Mouse (Mus musculus): ENCODE results near the gene Ccdc154.
"Not testable (repeated sequence)": the region's sequence is repeated elsewhere in the genome, so short reads cannot be mapped to it uniquely, and the experiment has no call there.

The Ccdc154 gene

DNA sequence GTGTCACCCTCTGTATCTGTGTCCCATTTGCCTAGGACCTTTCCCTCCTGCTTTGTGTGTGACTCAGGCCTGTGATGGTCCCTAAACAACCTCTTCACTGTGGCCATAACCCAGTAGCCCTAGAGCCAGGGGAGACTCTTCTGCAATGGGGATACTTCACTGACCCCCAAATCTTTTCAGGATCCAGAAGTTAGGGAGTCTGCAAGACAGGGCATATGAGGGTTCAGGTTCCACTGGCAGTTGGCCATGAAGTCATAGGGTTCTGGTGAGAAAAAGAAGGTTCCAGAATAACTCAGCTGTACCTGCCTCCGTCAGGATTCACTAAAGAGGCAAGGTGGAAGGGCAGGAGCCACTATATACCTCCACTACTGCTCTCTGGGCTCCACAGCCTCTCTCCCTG lies at the start of gene Ccdc154:
Gene Ccdc154, plus strand, starts transcription at position 301 of the 400 bp plus-strand sequence.
- in situ Hi-C loops (cut with MboI): no loop called here

DNA sequence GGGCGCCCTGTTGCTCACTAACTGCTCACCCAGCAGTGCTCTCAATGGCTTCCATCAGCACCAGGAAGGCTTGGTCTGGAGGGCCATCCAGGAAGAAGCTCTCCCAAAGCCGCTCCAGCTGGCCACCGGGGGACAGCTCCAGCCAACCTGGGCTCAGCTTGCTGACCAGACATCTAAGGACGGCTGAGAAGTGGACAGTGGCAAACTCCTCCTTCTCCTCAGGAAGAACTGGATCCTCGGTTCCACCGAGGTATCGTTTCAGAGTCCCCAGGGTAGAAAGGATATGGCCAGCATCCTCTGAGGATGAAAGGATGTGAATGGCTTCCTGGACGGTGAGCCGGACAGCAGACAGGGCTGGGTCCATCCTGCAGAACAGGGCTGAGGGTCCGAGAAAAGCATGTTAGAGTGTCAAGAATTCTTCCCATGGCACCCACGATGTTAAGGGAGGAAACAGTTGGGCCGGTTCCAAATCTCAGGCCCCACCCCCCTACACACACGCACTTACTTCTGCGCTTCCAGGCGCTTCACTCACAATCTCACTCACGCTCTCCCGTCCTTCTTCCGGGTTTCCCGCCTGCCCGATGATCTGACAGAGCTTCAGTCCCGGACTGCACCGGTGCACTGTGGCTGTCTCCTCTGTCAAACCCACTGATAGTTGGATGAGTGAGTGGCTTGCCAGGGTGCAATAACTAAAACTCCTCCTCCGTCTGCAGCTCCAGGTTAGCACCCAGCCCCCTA lies 47.2 kb upstream of the Ccdc154 start:
- in situ Hi-C loops (cut with MboI): no loop called here

DNA sequence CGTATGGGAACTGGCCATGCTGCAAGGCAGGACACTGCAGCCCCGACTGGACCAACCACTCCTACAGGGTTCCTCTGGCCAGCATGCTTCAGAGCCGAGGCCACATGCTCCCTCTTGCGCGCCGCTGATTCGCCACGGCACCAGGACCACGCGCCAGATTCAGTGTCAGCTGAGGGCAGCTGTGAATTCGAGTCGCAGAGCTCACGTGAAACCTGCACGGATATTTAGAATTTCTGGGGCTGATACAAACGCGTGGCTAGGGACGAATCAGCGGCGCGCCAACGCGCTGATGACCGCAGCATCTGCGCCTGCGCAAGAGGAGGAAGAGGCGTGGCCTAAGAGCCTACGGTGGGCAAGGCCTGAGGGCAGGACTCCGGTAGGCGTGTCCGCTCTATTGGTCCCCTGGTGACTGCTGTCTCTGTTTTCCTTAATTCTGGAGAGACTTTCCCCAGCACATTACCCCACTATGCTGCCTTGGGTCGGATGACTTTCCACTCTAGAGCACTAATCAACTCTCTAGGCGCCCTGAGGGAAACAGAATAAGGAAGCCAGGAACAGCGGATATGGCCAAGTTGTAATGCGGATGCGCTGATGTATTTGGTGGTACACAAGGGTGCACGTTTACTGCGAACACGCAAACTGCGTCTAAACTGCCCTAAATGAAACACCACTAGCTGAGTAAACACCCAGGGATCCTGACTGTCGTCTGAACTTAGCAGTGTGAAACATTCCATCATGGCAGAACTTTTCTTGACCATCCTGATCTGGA lies 46.4 kb upstream of the Ccdc154 start, which contains the start of gene Telo2:
Gene Telo2, minus strand, starts transcription at position 304 of the 769 bp plus-strand sequence.
- in situ Hi-C loops (cut with MboI): no loop called here

DNA sequence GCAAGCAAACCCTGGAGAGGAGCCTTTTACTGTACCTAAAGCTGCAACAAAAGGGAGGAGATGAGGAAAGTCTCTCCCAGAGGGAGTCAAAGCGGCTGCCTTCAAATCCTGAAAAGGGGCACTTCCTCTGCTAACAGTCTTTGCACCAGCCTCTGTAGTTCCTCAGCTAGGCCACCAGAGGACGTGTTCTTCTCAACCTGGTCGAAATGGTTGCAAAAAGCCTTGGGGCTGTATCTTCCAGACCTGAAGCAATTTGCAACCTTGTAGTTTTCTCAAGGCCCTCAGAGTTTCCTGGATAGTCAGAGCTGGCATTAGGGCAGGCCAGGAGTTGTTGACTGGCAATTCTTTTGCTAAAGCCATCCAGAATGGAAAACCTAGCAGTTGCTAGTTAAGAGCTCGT lies 45.0 kb upstream of the Ccdc154 start:
- in situ Hi-C loops (cut with MboI): no loop called here

DNA sequence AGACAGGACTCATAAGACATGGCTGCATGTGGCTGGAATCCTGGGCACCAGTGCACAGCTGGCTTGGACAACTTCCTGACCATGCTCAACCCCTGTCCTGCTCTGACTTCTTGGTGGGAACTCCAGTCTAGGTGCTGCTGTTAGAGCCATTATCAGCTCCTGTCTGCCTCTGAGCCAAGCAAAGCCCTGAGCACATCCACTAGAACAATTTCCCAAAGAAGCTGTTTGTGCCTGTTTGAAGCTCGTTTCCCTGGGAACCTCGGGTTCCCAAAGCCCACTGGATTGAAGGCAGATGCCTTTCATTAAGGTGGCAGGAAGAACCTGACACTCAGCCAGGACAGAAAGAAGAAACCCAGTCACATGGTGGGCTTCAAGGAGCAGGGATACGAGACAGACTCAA lies 41.9 kb upstream of the Ccdc154 start, which contains the start of gene Ptx4:
Gene Ptx4, plus strand, starts transcription at position 355 of the 400 bp plus-strand sequence.
- in situ Hi-C loops (cut with MboI): loop anchor here (5.0 kb wide), 1 partner anchor 152 kb away; the partner anchor contains the start of gene Ube2i

DNA sequence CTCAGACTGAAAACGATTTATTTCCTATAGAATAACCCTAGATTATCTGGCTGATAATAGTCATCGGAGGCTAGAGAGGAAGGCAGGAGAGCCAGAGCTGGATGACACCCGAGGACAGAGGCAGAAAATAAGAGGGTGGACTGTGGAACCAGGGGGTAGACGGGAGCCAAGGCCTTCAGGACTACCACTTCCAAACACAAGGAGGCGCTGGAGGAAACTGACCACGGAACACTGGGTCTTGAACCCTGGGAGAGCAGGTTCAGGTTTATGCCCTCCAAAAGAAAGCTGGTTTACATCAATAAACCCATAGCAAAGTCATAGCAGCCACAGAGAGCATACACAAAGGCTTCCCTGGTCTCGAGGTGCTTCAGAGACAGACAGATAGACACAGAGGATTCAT lies 38.3 kb upstream of the Ccdc154 start:
- in situ Hi-C loops (cut with MboI): loop anchor here (5.0 kb wide), 1 partner anchor 148 kb away; the partner anchor contains the start of gene Ube2i

DNA sequence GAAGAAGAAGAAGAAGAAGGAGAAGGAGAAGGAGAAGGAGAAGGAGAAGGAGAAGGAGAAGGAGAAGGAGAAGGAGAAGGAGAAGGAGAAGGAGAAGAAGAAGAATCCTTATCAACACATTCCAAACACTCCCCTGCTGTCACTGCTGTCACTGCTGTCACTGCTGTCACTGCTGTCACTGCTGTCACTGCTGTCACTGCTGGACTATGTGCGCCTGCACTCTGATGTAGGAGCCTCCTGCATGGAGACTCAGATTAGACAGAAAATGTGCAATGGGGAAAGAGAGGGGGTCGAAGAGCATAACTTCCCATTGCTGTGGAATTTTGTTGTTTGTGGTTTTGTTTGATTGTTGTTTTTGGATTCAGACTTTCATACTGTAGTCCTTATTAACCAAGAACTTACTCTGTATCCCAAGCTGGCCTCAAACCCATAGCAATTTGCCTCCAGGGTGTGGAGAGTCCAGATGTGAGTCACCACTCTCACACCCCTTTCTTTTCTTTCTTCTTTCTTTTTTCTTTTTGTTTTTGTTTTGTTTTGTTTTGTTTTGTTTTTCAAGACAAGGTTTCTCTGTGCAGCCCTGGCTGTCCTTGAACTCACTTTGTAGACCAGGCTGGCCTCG lies 36.7 kb upstream of the Ccdc154 start:
- in situ Hi-C loops (cut with MboI): not testable (repeated sequence)

DNA sequence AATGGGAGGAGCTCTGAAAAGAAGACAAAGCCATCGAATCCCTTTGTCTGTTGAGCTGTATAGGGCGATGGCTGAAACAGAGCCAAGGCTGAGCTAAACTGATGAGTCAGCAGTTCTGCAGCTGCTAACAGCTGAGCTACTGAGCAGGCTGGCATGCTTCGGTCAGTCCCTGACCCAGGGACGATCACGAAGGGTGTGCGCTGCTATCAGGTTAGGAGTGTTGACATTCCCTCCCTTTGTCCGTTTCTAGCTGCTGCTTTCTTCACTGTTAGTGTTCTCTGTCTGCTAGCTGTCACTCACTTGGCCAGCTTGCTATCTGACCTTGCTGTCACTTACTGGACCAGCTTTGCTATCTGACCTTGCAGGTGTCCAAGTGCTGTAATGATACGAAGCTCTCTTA lies 35.2 kb upstream of the Ccdc154 start:
- in situ Hi-C loops (cut with MboI): no loop called here

DNA sequence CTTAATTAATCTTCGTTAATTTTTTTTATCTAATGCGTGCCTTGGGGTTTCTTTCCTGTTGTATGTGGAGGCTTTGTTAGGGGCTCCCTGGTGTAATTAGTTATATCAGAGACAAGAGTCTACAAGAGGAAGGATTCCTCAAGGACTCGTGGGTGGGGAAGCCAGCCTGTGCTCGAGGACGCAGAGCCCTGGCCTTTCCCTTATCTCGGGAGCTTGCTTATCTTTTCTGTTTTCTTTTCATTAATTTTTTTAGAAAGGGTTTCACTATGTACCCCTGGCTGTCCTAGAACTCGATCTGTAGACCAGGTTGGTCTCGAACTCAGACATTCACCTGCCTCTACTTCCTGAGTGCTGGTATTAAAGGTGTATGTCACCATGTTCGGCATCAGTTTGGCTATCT lies 34.6 kb upstream of the Ccdc154 start:
- in situ Hi-C loops (cut with MboI): no loop called here

DNA sequence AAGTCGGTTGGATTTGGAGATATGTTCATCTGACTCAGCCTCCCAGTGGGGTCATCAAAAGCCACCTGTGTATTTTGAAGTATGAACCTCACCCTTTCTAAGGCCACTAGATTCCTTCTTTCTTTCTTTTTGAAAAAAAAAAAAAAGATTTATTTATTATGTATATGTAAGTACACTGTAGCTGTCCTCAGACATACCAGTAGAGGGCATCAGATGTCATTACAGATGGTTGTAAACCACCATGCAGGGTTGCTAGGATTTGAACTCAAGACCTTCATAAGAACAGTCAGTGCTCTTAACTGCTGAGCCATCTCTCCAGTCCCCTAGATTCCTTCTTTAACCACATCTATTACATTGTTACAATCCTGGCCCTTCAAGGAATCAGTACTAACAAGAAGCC lies 32.2 kb upstream of the Ccdc154 start:
- in situ Hi-C loops (cut with MboI): no loop called here

DNA sequence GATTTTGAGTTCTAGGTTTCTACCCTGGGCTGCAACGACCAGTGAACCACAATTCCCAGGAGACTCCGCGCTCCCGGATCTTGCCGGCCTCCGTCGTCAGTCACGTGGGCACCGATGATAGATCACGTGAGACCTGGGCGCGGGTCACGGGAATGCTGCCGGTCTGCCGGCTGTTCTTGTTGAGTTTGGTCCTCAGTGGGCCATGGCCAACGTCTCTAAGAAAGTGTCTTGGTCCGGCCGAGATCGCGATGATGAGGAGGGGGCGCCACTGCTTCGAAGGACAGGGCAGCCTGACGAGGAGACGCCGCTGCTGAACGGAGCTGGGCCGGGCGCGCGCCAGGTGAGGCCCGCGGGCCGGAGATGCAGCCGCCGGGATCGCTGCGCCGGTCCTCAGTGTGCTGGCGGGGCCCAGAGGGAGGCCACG lies 29.0 kb upstream of the Ccdc154 start, which contains the start of gene Clcn7:
Gene Clcn7, plus strand, starts transcription at position 117 of the 424 bp plus-strand sequence.
- in situ Hi-C loops (cut with MboI): no loop called here

DNA sequence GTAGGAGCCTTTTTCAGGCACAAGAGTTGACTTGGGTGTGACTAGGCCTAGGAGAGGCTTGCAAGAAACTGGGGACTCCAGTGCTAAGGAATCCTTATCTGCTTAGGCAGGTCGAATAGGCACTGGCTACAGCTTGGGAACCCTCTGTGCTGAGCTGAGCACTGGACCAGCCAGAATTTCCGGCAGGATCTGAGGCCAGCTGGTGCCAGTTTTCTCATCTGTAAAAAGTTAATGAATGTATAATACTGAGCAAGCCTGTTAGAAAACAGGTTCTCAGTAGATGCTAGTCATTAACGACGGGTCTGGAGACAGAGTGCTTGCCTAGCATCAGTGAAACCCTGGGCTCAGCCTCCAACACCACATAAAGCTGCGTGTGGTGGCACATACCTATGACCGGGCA lies 26.6 kb upstream of the Ccdc154 start:
- in situ Hi-C loops (cut with MboI): no loop called here

DNA sequence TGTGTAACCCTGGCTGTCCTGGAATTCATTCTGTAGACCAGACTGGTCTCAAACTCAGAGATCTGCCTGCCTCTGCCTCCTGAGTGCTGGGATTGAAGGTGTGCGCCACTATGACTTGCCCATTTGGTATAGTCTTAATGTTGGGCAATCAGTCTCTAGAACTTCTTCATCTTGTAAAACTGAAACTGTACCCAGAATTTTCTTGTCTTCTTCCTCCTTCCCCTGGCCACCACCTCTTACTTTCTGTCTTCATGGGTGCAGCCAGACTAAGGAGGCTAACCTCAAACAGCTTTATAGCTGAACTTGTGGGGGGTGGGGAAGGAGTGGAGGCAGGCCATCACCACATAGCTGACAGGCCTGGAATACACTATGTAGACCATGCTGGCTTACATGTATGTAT lies 23.5 kb upstream of the Ccdc154 start:
- in situ Hi-C loops (cut with MboI): no loop called here

DNA sequence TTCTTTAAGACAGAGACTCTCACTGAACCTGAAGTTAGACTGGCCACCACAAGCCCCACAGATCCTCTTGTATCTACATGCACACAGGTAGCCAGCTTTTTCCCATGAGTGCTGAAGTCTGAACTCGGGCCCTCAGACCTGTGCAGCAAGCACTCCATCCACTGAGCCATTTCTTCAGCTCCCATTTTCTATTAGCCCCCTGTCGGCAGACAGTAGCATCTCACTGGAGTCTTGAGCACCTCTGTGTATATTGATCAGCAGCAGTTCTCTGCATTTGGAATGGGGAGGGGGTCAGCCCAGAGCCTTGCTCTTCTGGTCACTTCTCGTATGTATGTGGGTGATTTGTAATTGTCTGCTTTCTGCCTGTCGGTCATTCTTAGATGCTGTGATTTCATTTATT lies 22.3 kb upstream of the Ccdc154 start:
- in situ Hi-C loops (cut with MboI): no loop called here

DNA sequence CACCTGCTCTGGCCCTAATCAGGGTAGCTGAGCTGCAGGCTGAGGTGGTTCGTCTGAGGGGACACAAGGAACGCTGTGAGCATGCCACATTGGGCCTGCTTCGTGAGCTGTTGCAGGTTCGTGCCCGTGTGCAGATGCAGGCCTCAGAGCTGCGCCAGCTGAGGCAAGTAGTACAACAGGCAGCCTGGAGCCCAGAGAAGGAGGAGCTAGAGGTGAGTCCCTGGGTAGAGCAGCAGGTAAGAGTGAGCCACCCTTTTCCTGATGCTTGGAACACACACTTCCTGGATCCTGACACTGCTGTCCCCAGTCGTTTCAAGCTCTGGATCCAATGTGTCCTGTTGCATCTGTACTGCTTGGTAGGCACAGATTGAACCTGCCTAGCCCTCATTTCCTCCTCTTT lies 1.1 kb downstream of the Ccdc154 start:
- in situ Hi-C loops (cut with MboI): no loop called here

DNA sequence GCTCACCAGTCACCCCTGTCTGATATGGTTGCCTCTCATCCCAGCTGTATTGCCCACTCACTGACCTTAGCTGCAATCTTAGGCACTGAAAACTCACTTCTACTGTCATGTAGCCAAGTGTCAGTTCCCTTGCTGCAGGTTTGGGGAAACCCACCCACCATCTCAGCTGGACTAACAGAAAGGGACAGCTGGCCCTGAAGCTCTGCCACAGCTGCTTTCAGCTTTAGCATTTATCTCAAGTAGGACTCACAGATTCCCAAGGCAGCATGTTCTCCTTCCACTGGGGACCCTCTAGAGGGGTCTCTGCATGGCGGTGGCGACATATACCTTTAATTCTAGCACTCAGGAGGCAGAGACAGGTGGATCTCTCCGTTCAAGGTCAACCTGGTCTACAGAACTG lies 2.5 kb downstream of the Ccdc154 start:
- in situ Hi-C loops (cut with MboI): no loop called here

DNA sequence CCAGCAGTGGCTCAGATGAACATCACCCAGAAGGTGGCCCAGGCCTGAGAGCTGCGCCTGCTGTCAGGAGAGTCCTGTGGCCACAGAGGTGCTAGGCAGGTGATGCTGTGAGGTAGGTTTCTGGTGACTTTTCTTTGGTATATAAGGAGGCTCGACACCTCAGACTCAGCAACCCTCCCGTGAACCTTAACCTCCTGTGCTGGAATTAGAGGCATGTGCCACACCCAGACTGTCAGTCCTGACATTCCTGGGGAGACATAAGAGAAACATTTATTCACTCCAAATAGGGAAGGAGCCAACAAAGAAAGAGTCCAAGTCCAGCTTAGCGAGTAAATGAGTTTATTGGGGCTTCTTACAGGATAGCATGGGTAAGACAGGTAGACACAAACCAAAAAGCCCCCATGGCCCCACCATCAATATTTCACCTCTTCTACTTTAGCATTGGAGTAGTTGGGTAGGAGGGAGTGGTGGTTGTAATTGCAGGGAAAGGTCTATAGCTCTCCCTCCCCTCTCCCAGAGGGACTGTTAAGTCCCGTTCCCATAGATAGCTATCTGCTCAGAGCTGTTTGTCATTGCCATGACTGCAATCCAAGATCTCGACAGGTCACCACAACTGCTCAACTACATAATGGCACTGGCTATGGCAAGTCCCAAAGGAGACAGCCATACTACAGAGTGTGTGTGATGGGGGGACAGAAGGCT lies 3.9 kb downstream of the Ccdc154 start:
- in situ Hi-C loops (cut with MboI): no loop called here

DNA sequence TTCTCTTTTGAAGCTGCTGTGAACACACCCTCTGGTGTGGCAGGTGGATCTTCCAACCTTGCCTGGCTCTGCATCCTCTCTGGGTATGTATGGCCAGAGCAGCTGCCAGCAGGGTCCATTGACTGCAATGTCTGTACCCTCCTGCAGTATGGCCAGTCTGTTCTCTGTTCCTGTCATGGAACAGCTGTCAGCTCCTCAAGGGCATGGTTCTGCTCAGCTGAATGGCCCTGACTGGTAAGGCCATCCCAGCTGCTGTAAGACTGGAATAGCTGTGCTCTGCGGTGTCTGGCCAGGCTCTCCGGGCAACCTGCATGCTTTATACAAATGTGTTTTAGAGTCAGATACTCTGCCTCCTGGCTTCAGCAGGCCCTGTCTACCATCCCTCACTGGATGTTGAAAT lies 7.4 kb downstream of the Ccdc154 start:
- in situ Hi-C loops (cut with MboI): no loop called here

DNA sequence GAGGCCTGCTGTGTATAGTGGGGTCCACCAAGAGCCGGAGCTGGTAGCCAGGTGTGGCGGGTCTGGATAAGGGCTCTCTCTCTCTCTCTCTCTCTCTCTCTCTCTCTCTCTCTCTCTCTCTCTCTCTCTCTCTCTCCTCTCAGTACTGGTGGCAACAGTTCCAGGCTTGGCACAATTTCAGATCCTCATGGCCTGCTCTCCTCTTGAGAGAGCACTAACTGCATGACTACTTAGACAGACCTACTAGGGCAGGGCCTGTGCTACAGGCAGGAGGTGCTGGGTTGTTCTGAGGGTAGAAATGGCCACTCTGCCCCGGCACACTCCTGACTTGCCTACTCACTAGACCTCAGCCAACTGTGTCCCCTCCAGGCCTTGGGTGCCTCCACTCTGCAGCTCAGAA lies 10.3 kb downstream of the Ccdc154 start:
- in situ Hi-C loops (cut with MboI): no loop called here

DNA sequence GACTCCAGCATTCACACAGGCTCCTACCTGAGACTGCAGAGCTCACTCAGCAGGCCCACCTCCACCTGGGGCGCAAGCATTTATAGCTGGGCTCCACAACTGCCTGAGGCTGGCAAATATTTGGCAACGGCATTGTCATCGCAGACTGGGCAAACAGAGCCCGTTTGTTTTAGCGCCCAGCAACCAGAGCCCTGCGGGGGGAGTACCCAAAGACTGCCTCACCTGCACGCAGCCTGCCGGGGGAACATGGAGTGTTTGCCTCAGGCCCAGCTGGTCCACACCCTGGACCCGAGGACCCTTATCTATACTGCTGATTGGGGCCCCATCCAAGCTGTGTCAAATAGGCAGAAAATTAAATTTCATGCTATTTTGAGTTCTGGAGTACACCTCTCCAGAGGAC lies 13.2 kb downstream of the Ccdc154 start, which contains the start of gene Gm38655:
Gene Gm38655, minus strand, starts transcription at position 61 of the 400 bp plus-strand sequence.
- in situ Hi-C loops (cut with MboI): no loop called here

DNA sequence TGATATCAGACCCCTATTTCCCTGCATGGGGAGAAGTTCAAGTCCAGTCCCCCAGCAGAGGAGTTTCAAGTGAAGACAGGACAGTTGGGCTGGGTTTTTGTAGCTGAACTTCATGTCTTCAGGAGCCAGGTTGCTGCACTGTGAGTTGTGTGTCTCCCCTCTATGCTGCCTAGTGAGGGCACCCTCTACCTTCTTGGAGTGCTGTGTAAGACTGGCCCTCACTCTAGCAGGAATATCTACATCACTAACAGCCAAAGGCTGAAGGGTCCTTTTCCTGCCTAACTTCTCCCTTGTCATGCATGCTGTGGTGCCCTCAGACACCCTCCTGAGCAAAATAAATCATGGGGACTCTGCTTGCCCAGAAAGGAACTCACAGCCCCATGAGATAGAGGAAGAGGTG lies 21.0 kb downstream of the Ccdc154 start:
- in situ Hi-C loops (cut with MboI): no loop called here
